In genomic region chr12:82263443-82263842, GRCm38 (mm10) we compare ENCODE assay signal across 21 mouse cellular contexts.
DNase-seq lines count a peak whose midpoint lies in the region; ATAC-seq and TF ChIP-seq lines count a peak whose summit lies in the region.
"Had no signal": no experiment of that assay in that cellular context is flagged by ENCODE, and none has a peak within 500 bp of the region (broad histone marks: within the 10 kb centered on the region; RNA-seq: fewer than 3 reads in every experiment).

No protein-coding gene starts in this region.

- no peak overlapping the region for H3K4me3 ChIP-seq in thymus, adult 2 months (ENCODE audit: control insufficient read depth, insufficient read depth, low read length)

- WGBS in thymus, adult 2 months, result 91% methylated on average over 7 of the region's 7 CpGs

- no peak for TF ChIP-seq CTCF in thymus, adult 2 months (IDR thresholded peaks at IDR 0.05; ENCODE audit: borderline replicate concordance, control insufficient read depth, extremely low read depth, insufficient read depth, low read length, poor library complexity)

- no peaks in the 10 kb centered on the region for H3K27me3 ChIP-seq in thymus, adult 2 months (ENCODE audit: control insufficient read depth, insufficient read depth, low read length)
- H3K27me3 ChIP-seq: CH12.LX, Patski had no signal

- peak overlapping the region; percentile 56; the same call in 1 of the 2 replicates for H3K27ac ChIP-seq in thymus, adult 2 months (ENCODE audit: control insufficient read depth, insufficient read depth, low read length)

- no peaks in the 10 kb centered on the region for H3K36me3 ChIP-seq in thymus, adult 2 months (ENCODE audit: control insufficient read depth, insufficient read depth, low read length)

- ATAC-seq in megakaryocyte-erythroid progenitor cell, adult 5-6 weeks (replicated peaks; ENCODE audit: low FRiP score, low TSS enrichment, poor library complexity, severe bottlenecking), result 0 out of 2 replicates have a peak, but pooled peaks have one; percentile 50
- ATAC-seq in frontal cortex, adult (ENCODE audit: low TSS enrichment), result no peak
- ATAC-seq: activated CD4-positive, CD25-positive, alpha-beta regulatory T cell, adult 4 months; CD4-positive, CD25-positive, alpha-beta regulatory T cell, adult 4 months; Patski had no signal

- DNase-seq in heart, adult 11 months, result peak; percentile 55
- DNase-seq in heart, adult 18-20 months, result no peak
- no peak for DNase-seq in thymus, adult 2 months
- DNase-seq in thymus, postnatal 4 days, result no peak
- DNase-seq in thymus, postnatal 14 days, result peak; percentile 11
- DNase-seq in thymus, postnatal 25 days, result no peak
- DNase-seq: adrenal gland, adult 2 months; adrenal gland, adult 8-10 months; adrenal gland, postnatal 10 days; adrenal gland, postnatal 14 days; adrenal gland, postnatal 25 days; adrenal gland, postnatal 36 days; B cell, adult 2 months; cerebellum, adult 11 months; cerebellum, adult 11-12 months had no signal

- TF ChIP-seq POLR2A in thymus, adult 2 months (IDR thresholded peaks at IDR 0.05; ENCODE audit: control insufficient read depth, extremely low read depth, insufficient read depth, low read length, poor library complexity), result no peak

- peaks cover 36% of the 10 kb centered on the region for H3K4me1 ChIP-seq in thymus, adult 2 months (replicated peaks; ENCODE audit: control insufficient read depth, insufficient read depth, low read length)

Comparison
In these comparisons a context has a peak if more than half of its experiments do, and no peak if none do; other contexts are left out.
1. DNase-seq: peak in heart, adult 11 months (single experiment) and thymus, postnatal 14 days (single experiment); none in heart, adult 18-20 months (0 of 2), thymus, adult 2 months (single experiment), thymus, postnatal 4 days (single experiment) and thymus, postnatal 25 days (single experiment).